Mouse (Mus musculus): ENCODE data around the gene Dlx3.

DNA sequence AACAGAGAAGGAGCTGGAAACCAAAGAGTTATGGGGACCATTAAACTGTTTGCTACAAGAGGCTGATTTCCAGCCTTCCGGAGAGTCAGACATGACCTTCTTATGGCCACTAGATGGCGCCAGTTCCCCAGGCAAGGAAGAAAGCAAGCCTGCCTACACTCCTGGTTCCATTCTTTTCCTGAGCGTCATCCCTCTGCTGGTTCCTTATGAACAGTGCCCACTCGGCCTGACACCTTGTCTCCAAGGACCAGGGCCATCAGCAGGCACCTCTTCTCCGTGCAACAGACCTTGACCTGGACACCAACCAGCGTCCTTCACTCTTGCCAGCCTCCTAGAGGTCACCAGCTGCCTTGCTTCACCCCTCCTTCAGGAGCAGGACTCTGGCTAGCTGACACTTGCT, 2.9 kb upstream of the Dlx3 start:
- TF ChIP-seq CTCF (IDR thresholded peaks at IDR 0.05; ENCODE audit: extremely low read depth, insufficient read depth, low read length): peak; percentile 99
- TF ChIP-seq POLR2A (IDR thresholded peaks at IDR 0.05; ENCODE audit: extremely low read depth, insufficient read depth, low read length): no peak
